Mouse (Mus musculus): ENCODE data around the gene Il22. TPM values are rescaled to one million over a fixed set of nuclear protein-coding genes. Genes with fewer than 3 reads are reported as not detected.
"Not testable (repeated sequence)": the region's sequence is repeated elsewhere in the genome, so short reads cannot be mapped to it uniquely, and the experiment has no call there.

Il22 gene
- polyA plus RNA-seq, 1 experiment: not detected

DNA sequence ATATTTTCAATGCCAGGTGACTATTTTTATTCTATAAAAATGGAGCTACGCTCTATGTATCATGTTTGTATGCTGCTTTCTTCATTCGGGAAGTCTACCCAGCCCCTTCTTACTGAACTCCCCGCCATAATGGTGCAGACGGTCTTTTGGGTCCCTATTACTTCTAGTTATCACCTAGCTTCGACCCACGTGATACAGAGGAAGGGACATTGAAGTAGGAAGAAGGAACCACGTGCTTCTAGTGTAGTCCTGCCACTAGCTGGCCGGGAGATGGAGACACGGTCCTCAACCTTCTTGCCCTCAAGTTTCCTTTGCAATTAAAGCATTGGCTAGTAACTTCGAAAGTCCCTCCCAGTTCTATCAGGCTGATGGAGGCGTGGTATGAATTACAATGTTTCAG is 25.5 kb upstream of the Il22 start:
- no peak overlapping the region for H3K27ac ChIP-seq (ENCODE audit: insufficient read depth, low read depth, low read length)
- H3K4me3 ChIP-seq (ENCODE audit: insufficient read depth, low read depth, low read length): no peak overlapping the region
- H3K4me1 ChIP-seq (ENCODE audit: control insufficient read depth, insufficient read depth, low read length): no peaks in the 10 kb centered on the region
- TF ChIP-seq CTCF (conservative IDR thresholded peaks at IDR 0.05; ENCODE audit: insufficient read depth, insufficient read length, low read depth, low read length) (no peak), POLR2A (IDR thresholded peaks at IDR 0.05; ENCODE audit: low read depth, low read length) (no peak)
- WGBS: 91% methylated on average over 11 of the region's 11 CpGs
- H3K36me3 ChIP-seq (ENCODE audit: control insufficient read depth, insufficient read depth, low read length): no peaks in the 10 kb centered on the region
- no peaks in the 10 kb centered on the region for H3K27me3 ChIP-seq (replicated peaks; ENCODE audit: control insufficient read depth, insufficient read depth, low read length)
- no peak for DNase-seq

DNA sequence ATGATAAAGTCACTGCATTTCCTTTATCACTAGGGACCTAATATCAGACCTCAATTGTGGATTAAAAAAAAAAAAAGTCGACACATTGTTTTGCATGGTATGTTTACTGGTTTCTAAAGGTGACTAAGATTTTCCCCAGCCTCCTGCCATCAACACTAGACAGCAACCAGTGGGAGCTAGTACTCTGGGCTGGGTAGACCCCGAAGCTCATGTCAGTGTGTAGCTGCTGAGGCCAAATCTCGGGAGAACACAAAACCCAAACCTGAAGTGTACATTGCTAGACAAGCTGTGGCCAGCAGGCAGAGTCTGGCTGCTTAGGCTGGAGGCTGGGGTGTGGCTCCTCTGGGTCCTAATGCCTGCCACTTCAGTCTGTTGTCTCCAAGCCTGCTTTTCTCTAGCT is 9.6 kb upstream of the Il22 start:
- H3K4me1 ChIP-seq (ENCODE audit: control insufficient read depth, insufficient read depth, low read length); H3K27ac ChIP-seq (ENCODE audit: insufficient read depth, low read depth, low read length); H3K27me3 ChIP-seq (replicated peaks; ENCODE audit: control insufficient read depth, insufficient read depth, low read length); H3K4me3 ChIP-seq (ENCODE audit: insufficient read depth, low read depth, low read length); DNase-seq; H3K36me3 ChIP-seq (ENCODE audit: control insufficient read depth, insufficient read depth, low read length): not testable (repeated sequence)
- 23% methylated on average over 3 of the region's 3 CpGs for WGBS

DNA sequence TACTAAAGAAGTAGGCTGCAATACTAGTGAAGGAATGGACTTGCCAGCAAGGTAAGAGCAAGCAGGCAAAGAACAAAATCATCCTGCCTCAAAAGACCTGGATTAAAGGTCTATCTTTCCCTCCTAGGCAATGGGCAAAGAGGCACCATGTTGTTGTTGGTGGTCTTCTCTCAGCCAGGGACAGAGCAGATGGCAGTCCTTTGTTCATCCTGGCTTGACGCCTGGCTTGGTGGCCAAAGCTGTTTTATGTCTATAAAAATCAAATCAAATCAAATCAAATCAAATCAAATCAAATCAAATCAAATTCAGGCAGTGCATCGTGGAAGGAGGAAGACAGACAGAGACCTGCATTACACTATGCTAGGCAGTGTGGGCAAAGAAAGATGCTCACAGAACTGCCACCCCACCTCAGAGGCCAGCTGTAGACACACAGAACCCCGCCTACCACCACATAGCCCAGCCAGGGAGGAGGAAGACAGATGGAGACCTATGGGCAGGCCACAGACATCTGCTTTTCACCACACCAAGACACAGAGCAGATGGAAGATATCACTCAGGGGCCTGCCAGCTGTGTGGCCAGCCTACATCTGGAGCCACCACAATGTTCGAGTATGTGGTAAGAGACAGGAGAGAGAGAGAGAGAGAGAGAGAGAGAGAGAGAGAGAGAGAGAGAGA is 11.1 kb downstream of the Il22 start:
- 90% methylated on average over 3 of the region's 4 CpGs for WGBS
- DNase-seq; H3K36me3 ChIP-seq (ENCODE audit: control insufficient read depth, insufficient read depth, low read length): not testable (repeated sequence)

DNA sequence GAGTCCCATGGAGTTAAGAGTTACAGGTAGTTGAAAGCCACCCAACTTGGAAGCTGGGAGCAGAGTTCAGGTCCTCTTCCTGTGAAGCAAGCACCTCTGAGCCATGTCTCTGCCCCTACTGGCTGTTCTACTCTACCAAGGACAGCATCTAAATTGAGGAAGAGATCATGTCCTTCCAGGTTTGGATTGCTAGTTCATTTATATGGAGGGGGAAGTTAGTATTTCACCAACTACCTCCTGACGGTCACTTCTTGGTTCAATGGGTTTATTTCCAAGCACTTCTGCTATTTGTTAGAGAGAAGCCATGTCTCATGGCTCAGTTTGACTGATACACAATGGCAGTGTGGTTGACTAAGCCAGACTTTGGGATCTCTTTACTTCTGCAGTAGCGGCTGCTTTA is 22.9 kb downstream of the Il22 start:
- not testable (repeated sequence) for H3K27ac ChIP-seq (ENCODE audit: insufficient read depth, low read depth, low read length); H3K27me3 ChIP-seq (replicated peaks; ENCODE audit: control insufficient read depth, insufficient read depth, low read length); DNase-seq; H3K4me3 ChIP-seq (ENCODE audit: insufficient read depth, low read depth, low read length); H3K36me3 ChIP-seq (ENCODE audit: control insufficient read depth, insufficient read depth, low read length); H3K4me1 ChIP-seq (ENCODE audit: control insufficient read depth, insufficient read depth, low read length)
- no CpG with 5 or more reads among the region's 2 CpGs for WGBS

More for the DNA sequence above, 11.1 kb downstream of the Il22 start:
- not testable (repeated sequence) for H3K4me3 ChIP-seq (ENCODE audit: insufficient read depth, low read depth, low read length); H3K4me1 ChIP-seq (ENCODE audit: control insufficient read depth, insufficient read depth, low read length); H3K27ac ChIP-seq (ENCODE audit: insufficient read depth, low read depth, low read length); H3K27me3 ChIP-seq (replicated peaks; ENCODE audit: control insufficient read depth, insufficient read depth, low read length)

DNA sequence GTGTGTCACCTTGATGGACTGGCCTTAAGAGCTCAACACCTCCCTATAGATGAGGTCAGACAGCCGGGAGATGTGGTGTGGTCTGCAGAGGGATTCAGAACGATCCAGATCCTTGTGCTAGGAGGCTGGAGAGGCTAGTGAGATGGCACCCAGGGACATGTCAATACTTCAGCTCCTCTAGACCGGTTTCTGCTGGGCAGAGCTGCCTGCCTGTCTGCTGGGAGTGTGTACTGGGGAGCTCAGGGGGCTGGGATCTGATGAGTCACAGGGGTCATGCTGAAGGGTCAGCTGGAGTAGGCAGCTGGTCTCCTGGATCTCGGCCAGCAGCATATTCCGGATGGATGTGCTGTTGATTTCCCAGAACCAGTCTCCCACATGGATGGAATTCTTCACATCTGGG is 27.9 kb downstream of the Il22 start:
- not testable (repeated sequence) for H3K4me3 ChIP-seq (ENCODE audit: insufficient read depth, low read depth, low read length); H3K27ac ChIP-seq (ENCODE audit: insufficient read depth, low read depth, low read length); H3K36me3 ChIP-seq (ENCODE audit: control insufficient read depth, insufficient read depth, low read length); H3K27me3 ChIP-seq (replicated peaks; ENCODE audit: control insufficient read depth, insufficient read depth, low read length); H3K4me1 ChIP-seq (ENCODE audit: control insufficient read depth, insufficient read depth, low read length); DNase-seq
- WGBS: 71% methylated on average over 1 of the region's 5 CpGs

DNA sequence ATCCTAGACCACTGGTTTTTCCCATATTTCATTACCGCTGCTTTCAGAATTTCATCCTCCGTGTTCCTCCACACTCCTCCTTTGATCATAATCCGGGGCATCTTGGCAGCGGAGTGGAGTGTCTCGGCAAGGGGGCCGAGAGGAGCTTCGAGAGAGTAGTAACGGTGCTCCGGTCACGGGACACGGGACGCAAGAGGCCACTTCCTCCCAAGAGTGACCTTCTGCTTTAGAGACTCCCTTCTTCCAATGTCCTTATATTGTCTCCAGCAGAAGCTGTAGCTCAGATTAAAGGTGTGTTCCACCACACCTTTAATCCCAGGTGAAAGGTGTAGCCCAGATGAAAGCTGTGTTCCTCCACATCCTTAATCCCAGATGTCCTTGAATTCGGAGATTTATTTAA is 35.9 kb downstream of the Il22 start, which contains the start of gene Gm32717:
Gene Gm32717 (minus strand): TSS at position 101 of the 400 bp plus-strand sequence.
- H3K36me3 ChIP-seq (ENCODE audit: control insufficient read depth, insufficient read depth, low read length); H3K4me1 ChIP-seq (ENCODE audit: control insufficient read depth, insufficient read depth, low read length); H3K4me3 ChIP-seq (ENCODE audit: insufficient read depth, low read depth, low read length); H3K27ac ChIP-seq (ENCODE audit: insufficient read depth, low read depth, low read length); H3K27me3 ChIP-seq (replicated peaks; ENCODE audit: control insufficient read depth, insufficient read depth, low read length); DNase-seq: not testable (repeated sequence)
- no CpG with 5 or more reads among the region's 13 CpGs for WGBS

DNA sequence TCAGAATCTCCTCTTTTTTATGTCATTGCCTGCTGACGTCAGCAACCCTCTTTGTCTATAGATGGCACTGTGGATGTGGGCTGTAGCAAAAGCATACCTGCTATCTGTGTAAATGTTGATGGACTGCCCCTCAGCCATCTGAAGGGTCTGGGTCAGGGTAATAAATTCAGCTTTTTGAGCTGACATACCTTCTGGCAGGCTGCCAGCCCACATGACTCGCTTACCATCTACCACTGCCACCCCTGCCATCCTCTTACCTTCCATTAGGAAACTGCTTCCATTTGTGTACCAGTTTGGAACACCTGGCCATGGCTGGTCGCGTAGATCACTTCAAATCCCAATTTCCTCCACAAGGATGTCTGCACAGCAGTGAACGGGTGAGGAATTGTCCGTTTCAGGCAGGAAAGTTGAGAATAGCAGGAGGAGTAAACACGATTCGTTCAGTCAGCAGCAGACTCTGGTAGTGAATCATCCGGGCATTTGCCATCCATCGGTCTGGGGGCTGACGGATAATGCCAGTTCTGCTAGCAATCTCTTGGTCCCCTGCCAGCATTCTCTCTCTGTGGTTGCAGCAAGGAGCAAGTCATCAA is 44.4 kb downstream of the Il22 start:
- WGBS: 55% methylated on average over 11 of the region's 11 CpGs
- DNase-seq: peak; percentile 0
- H3K4me3 ChIP-seq (ENCODE audit: insufficient read depth, low read depth, low read length); H3K4me1 ChIP-seq (ENCODE audit: control insufficient read depth, insufficient read depth, low read length); H3K27ac ChIP-seq (ENCODE audit: insufficient read depth, low read depth, low read length); H3K27me3 ChIP-seq (replicated peaks; ENCODE audit: control insufficient read depth, insufficient read depth, low read length); H3K36me3 ChIP-seq (ENCODE audit: control insufficient read depth, insufficient read depth, low read length): not testable (repeated sequence)

DNA sequence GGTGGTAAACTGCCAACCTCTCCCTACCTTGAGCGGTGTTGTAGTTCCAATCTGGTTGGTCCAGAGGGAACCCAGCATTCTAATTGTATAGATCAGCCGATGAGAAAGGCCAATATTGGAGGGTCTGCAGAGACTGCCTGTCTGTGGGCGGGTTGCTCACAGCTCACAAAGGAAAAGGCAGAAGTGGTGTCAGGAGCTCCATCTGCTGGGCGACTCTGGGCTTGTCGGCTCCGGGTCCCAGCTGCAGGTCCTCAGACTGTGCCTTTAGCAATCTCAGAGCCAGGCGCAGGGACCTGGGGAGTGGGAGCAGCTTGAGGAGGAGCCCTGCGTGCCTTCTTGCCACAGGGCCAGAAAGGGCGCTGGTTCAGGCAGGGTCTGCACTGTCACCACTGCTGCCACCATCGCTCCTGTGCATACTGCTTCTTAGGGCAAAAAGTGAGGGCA is 46.1 kb downstream of the Il22 start:
- H3K36me3 ChIP-seq (ENCODE audit: control insufficient read depth, insufficient read depth, low read length): no peaks in the 10 kb centered on the region
- WGBS: 18% methylated on average over 10 of the region's 10 CpGs
- DNase-seq: peak; percentile 5
- TF ChIP-seq POLR2A (IDR thresholded peaks at IDR 0.05; ENCODE audit: low read depth, low read length) (no peak), CTCF (conservative IDR thresholded peaks at IDR 0.05; ENCODE audit: insufficient read depth, insufficient read length, low read depth, low read length) (no peak; the same call in 1 of the 2 replicates)
- H3K4me3 ChIP-seq (ENCODE audit: insufficient read depth, low read depth, low read length): no peak overlapping the region
- no peak overlapping the region for H3K27ac ChIP-seq (ENCODE audit: insufficient read depth, low read depth, low read length)
- no peaks in the 10 kb centered on the region for H3K27me3 ChIP-seq (replicated peaks; ENCODE audit: control insufficient read depth, insufficient read depth, low read length)
- H3K4me1 ChIP-seq (ENCODE audit: control insufficient read depth, insufficient read depth, low read length): no peaks in the 10 kb centered on the region

DNA sequence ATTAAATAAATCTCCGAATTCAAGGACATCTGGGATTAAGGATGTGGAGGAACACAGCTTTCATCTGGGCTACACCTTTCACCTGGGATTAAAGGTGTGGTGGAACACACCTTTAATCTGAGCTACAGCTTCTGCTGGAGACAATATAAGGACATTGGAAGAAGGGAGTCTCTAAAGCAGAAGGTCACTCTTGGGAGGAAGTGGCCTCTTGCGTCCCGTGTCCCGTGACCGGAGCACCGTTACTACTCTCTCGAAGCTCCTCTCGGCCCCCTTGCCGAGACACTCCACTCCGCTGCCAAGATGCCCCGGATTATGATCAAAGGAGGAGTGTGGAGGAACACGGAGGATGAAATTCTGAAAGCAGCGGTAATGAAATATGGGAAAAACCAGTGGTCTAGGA is 53.6 kb downstream of the Il22 start, which contains the start of gene Gm32802:
Gene Gm32802 (plus strand): TSS at position 301 of the 400 bp plus-strand sequence.
- WGBS: no CpG with 5 or more reads among the region's 13 CpGs
- H3K27ac ChIP-seq (ENCODE audit: insufficient read depth, low read depth, low read length); DNase-seq; H3K4me1 ChIP-seq (ENCODE audit: control insufficient read depth, insufficient read depth, low read length); H3K4me3 ChIP-seq (ENCODE audit: insufficient read depth, low read depth, low read length); H3K36me3 ChIP-seq (ENCODE audit: control insufficient read depth, insufficient read depth, low read length); H3K27me3 ChIP-seq (replicated peaks; ENCODE audit: control insufficient read depth, insufficient read depth, low read length): not testable (repeated sequence)
